Mouse (Mus musculus) testis, adult 2 months (tissue): Measurements from ENCODE around the gene Cyth2. TPM values are rescaled to one million over a fixed set of nuclear protein-coding genes. Genes with fewer than 3 reads are reported as not detected.

ENCODE experiments used
- H3K27ac ChIP-seq: fragments of 200-500 bp; 2 replicates; pipeline ENCODE4 v1.5.1; 2012; ENCODE audit warnings: low read depth, low read length; ENCODE audit not compliant: control insufficient read depth, insufficient read depth
- H3K27me3 ChIP-seq: fragments of 200-500 bp; 2 replicates; pipeline ENCODE4 v1.6.1; 2012; ENCODE audit warnings: mild to moderate bottlenecking, low read length, moderate library complexity; ENCODE audit not compliant: control insufficient read depth, insufficient read depth
- H3K36me3 ChIP-seq: fragments of 200-500 bp; 2 replicates; pipeline ENCODE4 v1.6.1; 2012; ENCODE audit warnings: mild to moderate bottlenecking, low read length; ENCODE audit not compliant: control insufficient read depth, insufficient read depth
- H3K4me1 ChIP-seq: fragments of 200-500 bp; 2 replicates; pipeline ENCODE4 v1.6.1; 2012; ENCODE audit warnings: low read length; ENCODE audit not compliant: control insufficient read depth, insufficient read depth
- H3K4me3 ChIP-seq: fragments of 200-500 bp; 2 replicates; pipeline ENCODE4 v1.5.1; 2012; ENCODE audit warnings: low read depth, mild to moderate bottlenecking, low read length, moderate library complexity, mixed read lengths; ENCODE audit not compliant: control insufficient read depth
- CTCF ChIP-seq: fragments of 200-500 bp; IDR thresholded peaks from 2 replicates; pipeline ENCODE4 v1.5.1; 2012; ENCODE audit warnings: low read depth, mild to moderate bottlenecking, inconsistent platforms, low read length, moderate library complexity; ENCODE audit not compliant: control insufficient read depth, insufficient read depth, insufficient replicate concordance
- POLR2A ChIP-seq: fragments of 200-500 bp; IDR thresholded peaks from 2 replicates; pipeline ENCODE4 v1.6.1; 2012; ENCODE audit warnings: low read depth, mild to moderate bottlenecking, inconsistent platforms, low read length, moderate library complexity; ENCODE audit not compliant: control insufficient read depth
- polyA plus RNA-seq: library from polyadenylated mRNA; depleted of rRNA; stranded (reverse); fragments of >200 nt; gene quantifications from 2 replicates; pipeline ENCODE4 v1.2.3, GENCODE M21; 2012

Gene Cyth2
- polyA plus RNA-seq, 1 experiment, result 149 TPM

DNA sequence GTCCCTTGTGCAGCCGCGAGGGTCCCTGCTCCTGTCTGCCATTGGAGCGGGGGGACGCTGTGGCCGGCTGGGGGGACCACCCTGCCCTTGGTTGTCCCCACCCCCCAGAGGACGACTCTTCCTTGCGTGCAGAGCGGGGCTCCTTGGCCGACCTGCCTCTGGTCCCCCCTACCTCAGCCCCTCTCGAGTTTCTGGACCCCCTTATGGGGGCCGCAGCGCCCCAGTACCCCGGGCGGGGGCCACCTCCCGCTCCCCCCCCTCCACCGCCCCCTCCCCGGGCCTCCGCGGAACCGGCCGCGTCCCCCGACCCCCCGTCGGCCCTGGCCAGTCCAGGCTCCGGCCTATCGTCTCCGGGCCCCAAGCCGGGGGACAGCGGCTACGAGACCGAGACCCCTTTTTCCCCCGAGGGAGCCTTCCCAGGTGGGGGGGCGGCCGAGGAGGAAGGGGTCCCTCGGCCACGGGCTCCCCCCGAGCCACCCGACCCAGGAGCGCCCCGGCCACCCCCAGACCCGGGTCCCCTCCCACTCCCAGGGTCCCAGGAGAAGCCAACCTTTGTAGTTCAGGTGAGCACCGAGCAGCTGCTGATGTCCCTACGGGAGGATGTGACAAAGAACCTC is 20.3 kb downstream of the Cyth2 start:
- Histone ChIP-seq H3K4me3 (no peak overlapping the region), H3K27me3 (no peaks in the 10 kb centered on the region), H3K27ac (no peak overlapping the region), H3K36me3 (no peaks in the 10 kb centered on the region), H3K4me1 (peaks cover 10% of the 10 kb centered on the region)
- TF ChIP-seq POLR2A (no peak), CTCF (no peak)

DNA sequence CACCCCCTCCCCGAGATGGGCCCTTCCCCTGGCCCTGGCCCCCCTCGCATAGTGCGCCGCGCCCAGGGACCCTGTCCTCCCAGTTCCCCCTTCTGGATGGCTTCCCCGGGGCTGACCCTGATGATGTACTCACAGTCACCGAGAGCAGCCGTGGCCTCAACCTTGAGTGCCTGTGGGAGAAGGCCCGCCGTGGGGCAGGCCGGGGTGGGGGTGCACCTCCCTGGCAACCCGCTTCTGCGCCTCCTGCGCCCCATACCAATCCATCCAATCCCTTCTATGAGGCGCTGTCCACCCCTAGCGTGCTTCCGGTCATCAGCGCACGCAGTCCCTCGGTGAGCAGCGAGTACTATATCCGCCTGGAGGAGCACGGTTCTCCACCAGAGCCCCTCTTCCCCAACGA is 21.1 kb downstream of the Cyth2 start:
- no peaks in the 10 kb centered on the region for H3K27me3 ChIP-seq
- no peak overlapping the region for H3K27ac ChIP-seq
- TF ChIP-seq CTCF (no peak), POLR2A (no peak)
- H3K4me3 ChIP-seq, result no peak overlapping the region; the same call in 1 of the 2 replicates
- no peaks in the 10 kb centered on the region for H3K36me3 ChIP-seq
- peaks cover 8% of the 10 kb centered on the region for H3K4me1 ChIP-seq

- Histone ChIP-seq H3K36me3 (no peaks in the 10 kb centered on the region), H3K27me3 (no peaks in the 10 kb centered on the region), H3K27ac (no peak overlapping the region), H3K4me3 (no peak overlapping the region), H3K4me1 (peaks cover 14% of the 10 kb centered on the region)
- TF ChIP-seq POLR2A (no peak), CTCF (no peak)
Measured at GRCm38 (mm10) chr7:45791756-45792490, 22.5 kb downstream of the Cyth2 start.

DNA sequence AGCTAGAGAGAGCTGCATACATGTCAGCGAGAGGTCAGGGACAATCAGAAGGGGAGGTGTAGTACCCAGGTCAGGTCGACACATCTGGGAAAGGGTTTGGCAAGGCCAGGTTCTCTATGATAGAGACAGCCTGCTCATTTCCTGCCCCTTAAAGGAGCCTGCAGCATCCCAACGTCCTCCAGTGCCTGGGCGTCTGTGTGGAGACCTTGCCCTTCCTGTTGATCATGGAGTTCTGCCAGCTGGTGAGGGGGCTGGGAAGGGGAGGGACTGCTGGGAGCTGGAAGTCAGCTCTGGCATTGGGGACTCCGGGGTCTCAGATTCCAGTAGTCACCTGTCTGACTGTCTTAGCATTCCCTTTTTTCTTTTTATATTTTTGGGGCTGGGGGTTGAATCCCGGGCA is 23.7 kb downstream of the Cyth2 start:
- Histone ChIP-seq H3K36me3 (no peaks in the 10 kb centered on the region), H3K27me3 (no peaks in the 10 kb centered on the region), H3K4me1 (peaks cover 26% of the 10 kb centered on the region), H3K27ac (no peak overlapping the region), H3K4me3 (no peak overlapping the region)
- no peak for TF ChIP-seq CTCF
- no peak for TF ChIP-seq POLR2A

- no peak for TF ChIP-seq CTCF
- no peak for TF ChIP-seq POLR2A
- Histone ChIP-seq H3K4me1 (peaks cover 32% of the 10 kb centered on the region), H3K4me3 (no peak overlapping the region; the same call in 1 of the 2 replicates), H3K36me3 (no peaks in the 10 kb centered on the region), H3K27me3 (no peaks in the 10 kb centered on the region), H3K27ac (no peak overlapping the region)
Measured at GRCm38 (mm10) chr7:45787642-45788041, 26.7 kb downstream of the Cyth2 start.

DNA sequence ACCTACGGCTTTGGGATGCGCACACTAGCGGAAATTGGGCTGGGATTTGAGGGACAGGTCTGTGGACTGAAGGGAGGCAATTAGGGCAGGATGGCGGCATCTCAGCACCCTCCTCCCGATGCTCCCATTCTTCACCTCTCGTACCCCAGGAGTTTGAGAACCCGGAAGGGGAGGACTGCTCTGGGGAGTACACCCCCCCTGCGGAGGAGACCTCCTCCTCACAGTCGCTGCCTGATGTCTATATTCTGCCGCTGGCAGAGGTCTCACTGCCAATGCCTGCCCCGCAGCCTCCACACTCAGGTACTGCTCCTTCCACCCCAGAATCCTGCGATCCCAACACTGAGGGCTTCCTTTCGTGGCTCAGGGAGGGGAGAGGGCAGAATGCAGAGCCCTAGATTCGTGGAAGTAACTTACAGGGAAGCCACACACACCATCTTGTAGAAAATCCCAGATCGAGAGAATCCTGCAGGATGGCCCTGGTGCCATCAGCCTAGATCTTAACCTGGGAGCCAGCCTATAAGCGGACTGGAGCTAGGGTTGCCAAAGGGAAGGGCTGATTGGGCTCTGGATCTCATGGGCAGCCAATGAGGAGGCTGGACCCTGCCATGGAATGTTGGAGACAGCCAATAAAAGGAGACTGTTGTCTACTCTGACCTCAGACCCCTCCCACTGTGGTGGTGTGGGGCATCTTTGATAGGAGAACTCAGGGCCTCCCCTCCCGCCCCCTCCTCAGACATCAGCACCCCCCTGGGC is 27.5 kb downstream of the Cyth2 start:
- TF ChIP-seq POLR2A, result no peak
- TF ChIP-seq CTCF, result no peak
- H3K27ac ChIP-seq, result no peak overlapping the region
- no peaks in the 10 kb centered on the region for H3K27me3 ChIP-seq

GRCm38 (mm10) chr7:45786136-45786578 is 28.2 kb downstream of the Cyth2 start:
- TF ChIP-seq POLR2A (no peak), CTCF (no peak)
- Histone ChIP-seq H3K27me3 (no peaks in the 10 kb centered on the region), H3K4me3 (peak overlapping the region; percentile 74), H3K36me3 (no peaks in the 10 kb centered on the region), H3K4me1 (peaks cover 32% of the 10 kb centered on the region), H3K27ac (no peak overlapping the region)

More for the DNA sequence above, 27.5 kb downstream of the Cyth2 start:
- H3K36me3 ChIP-seq, result no peaks in the 10 kb centered on the region
- H3K4me1 ChIP-seq, result peaks cover 32% of the 10 kb centered on the region
- H3K4me3 ChIP-seq, result peak overlapping the region; percentile 74
